Mouse (Mus musculus): ENCODE measurements around the gene Dnajb6. TPM values are rescaled to one million over a fixed set of nuclear protein-coding genes. Genes with fewer than 3 reads are reported as not detected.
"Not testable (repeated sequence)": the region's sequence is repeated elsewhere in the genome, so short reads cannot be mapped to it uniquely, and the experiment has no call there.

Dnajb6 gene
- polyA plus RNA-seq, 1 experiment from 2014 or later: 132 TPM

- Histone ChIP-seq H3K9me3 (ENCODE audit: low read length) (no peaks in the 10 kb centered on the region), H3K4me1 (ENCODE audit: insufficient read depth, low read length) (no peaks in the 10 kb centered on the region), H3K27ac (ENCODE audit: low read length) (no peak overlapping the region), H3K4me2 (replicated peaks; ENCODE audit: low read depth, low read length) (no peak overlapping the region), H3K27me3 (ENCODE audit: insufficient read depth, low read length) (no peaks in the 10 kb centered on the region), H3K4me3 (ENCODE audit: low read length) (no peak overlapping the region), H3K36me3 (ENCODE audit: insufficient read depth, low read length) (no peaks in the 10 kb centered on the region), H3K9ac (replicated peaks; ENCODE audit: low read length) (no peak overlapping the region)
- no peak for ATAC-seq (ENCODE audit: low FRiP score, low TSS enrichment)
- 51% methylated on average over 2 of the region's 2 CpGs for WGBS
Observed at GRCm38 (mm10) chr5:29725369-29725768, 10.1 kb upstream of the Dnajb6 start.

DNA sequence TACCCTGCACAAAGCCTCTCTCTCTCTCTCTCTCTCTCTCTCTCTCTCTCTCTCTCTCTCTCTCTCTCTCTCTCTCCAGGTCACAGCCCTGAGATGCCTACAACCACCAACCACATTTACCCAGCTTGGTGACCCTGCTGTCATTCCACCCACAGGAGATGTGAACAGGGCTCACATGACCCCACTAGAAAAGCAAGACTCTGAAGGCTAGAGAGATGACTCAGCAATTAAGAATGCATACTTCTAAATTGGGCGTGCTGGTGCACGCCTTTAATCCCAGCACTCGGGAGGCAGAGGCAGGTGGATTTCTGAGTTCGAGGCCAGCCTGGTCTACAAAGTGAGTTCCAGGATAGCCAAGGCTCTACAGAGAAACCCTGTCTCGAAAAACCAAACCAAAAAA, 9.4 kb upstream of the Dnajb6 start:
- H3K36me3 ChIP-seq (ENCODE audit: insufficient read depth, low read length); H3K9me3 ChIP-seq (ENCODE audit: low read length); H3K27me3 ChIP-seq (ENCODE audit: insufficient read depth, low read length); H3K4me2 ChIP-seq (replicated peaks; ENCODE audit: low read depth, low read length); H3K4me3 ChIP-seq (ENCODE audit: low read length); H3K4me1 ChIP-seq (ENCODE audit: insufficient read depth, low read length); ATAC-seq (ENCODE audit: low FRiP score, low TSS enrichment); H3K27ac ChIP-seq (ENCODE audit: low read length); H3K9ac ChIP-seq (replicated peaks; ENCODE audit: low read length): not testable (repeated sequence)
- 85% methylated on average over 5 of the region's 5 CpGs for WGBS

DNA sequence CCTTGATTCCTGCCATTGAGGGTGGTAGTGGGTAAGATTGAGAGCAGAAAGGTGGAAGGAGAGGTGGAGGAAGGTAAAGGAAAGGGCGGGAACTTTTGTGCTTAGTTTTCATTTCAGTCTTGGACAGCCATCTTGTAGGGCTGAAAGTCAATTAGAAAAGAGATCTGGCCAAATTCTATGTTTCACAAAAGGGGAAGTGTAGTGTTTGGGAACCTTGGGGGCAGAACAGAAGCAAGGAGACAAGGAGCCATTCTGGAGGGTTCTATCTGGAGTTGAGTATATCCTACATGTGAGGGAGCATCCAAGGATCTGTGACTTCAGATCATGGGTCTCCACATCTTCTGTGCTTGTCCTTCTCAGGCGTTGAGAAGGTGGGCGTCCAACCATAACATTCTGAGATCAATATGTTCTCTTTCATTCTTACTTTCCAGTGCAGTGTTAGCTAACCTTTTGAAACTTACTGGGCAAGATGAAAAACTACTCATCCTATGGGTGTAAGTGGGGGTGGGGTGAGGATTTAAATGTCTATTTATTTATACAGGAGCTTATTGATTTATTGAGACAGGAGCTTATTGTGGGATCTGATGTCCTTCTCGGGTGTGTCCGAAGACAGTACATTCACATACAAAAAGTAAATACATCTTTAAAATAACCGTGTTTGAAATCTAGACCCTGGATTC, 517 bp upstream of the Dnajb6 start:
- Histone ChIP-seq H3K4me3 (ENCODE audit: low read length) (peak overlapping the region; percentile 98), H3K27ac (ENCODE audit: low read length) (peak overlapping the region; percentile 97), H3K36me3 (ENCODE audit: insufficient read depth, low read length) (no peaks in the 10 kb centered on the region), H3K27me3 (ENCODE audit: insufficient read depth, low read length) (no peaks in the 10 kb centered on the region), H3K4me2 (replicated peaks; ENCODE audit: low read depth, low read length) (peak overlapping the region; percentile 79), H3K4me1 (ENCODE audit: insufficient read depth, low read length) (peaks cover 25% of the 10 kb centered on the region), H3K9ac (replicated peaks; ENCODE audit: low read length) (peak overlapping the region; percentile 96), H3K9me3 (ENCODE audit: low read length) (no peaks in the 10 kb centered on the region)
- WGBS: 41% methylated on average over 6 of the region's 6 CpGs
- ATAC-seq (ENCODE audit: low FRiP score, low TSS enrichment): no peak

GRCm38 (mm10) chr5:29736073-29736900, 799 bp downstream of the Dnajb6 start:
- H3K27ac ChIP-seq (ENCODE audit: low read length): peak overlapping the region; percentile 97
- H3K4me1 ChIP-seq (ENCODE audit: insufficient read depth, low read length): peaks cover 32% of the 10 kb centered on the region
- peak overlapping the region; percentile 98 for H3K4me3 ChIP-seq (ENCODE audit: low read length)
- no peaks in the 10 kb centered on the region for H3K27me3 ChIP-seq (ENCODE audit: insufficient read depth, low read length)
- H3K36me3 ChIP-seq (ENCODE audit: insufficient read depth, low read length): no peaks in the 10 kb centered on the region
- H3K9ac ChIP-seq (replicated peaks; ENCODE audit: low read length): peak overlapping the region; percentile 96
- H3K9me3 ChIP-seq (ENCODE audit: low read length): no peaks in the 10 kb centered on the region
- H3K4me2 ChIP-seq (replicated peaks; ENCODE audit: low read depth, low read length): peak overlapping the region; percentile 79
- under 1% methylated on average over 48 of the region's 48 CpGs for WGBS
- peak; percentile 74; the same call in 1 of the 2 replicates for ATAC-seq (ENCODE audit: low FRiP score, low TSS enrichment)

DNA sequence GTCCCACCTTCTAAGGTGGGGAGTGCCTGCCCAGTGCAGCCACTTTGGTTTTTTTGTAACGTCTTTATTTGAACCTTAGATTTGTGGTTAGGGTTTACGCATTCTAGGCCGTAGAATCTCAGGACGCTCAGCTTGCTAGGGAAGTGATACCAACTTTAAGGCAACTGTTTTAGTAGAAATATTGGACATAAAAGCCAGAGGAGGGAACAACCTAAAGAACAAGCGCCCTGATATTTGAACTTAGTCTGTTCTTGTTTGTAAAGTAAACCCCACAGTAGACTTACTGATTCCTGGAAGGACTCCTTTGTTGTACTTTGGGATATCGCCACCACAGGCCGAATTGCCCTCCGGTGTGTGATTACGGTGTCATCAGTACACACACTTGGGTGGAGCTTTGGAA, 1.5 kb downstream of the Dnajb6 start:
- Histone ChIP-seq H3K27ac (ENCODE audit: low read length) (no peak overlapping the region), H3K9me3 (ENCODE audit: low read length) (no peaks in the 10 kb centered on the region), H3K4me3 (ENCODE audit: low read length) (peak overlapping the region; percentile 98), H3K4me2 (replicated peaks; ENCODE audit: low read depth, low read length) (peak overlapping the region; percentile 79), H3K27me3 (ENCODE audit: insufficient read depth, low read length) (no peaks in the 10 kb centered on the region), H3K4me1 (ENCODE audit: insufficient read depth, low read length) (peaks cover 32% of the 10 kb centered on the region), H3K9ac (replicated peaks; ENCODE audit: low read length) (peak overlapping the region; percentile 96), H3K36me3 (ENCODE audit: insufficient read depth, low read length) (no peaks in the 10 kb centered on the region)
- WGBS: 47% methylated on average over 9 of the region's 9 CpGs
- ATAC-seq (ENCODE audit: low FRiP score, low TSS enrichment): no peak

DNA sequence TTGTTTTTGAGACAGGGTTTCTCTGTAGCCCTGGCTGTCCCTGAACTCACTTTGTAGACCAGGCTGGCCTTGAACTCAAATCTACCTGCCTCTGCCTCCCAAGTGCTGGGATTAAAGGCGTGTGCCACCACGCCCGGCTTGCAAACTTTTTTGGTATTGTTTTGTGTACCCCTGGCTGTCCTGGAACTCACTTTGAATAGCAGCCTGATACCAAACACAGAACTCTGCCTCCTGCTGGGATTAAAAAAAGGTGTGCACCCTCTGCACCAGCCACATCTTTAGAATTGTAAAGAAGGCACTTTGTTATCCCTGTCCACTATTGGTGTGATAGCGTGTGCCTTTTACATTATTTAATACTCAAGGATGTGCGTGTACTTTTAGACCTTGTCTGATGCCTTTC, 2.0 kb downstream of the Dnajb6 start:
- Histone ChIP-seq H3K36me3 (ENCODE audit: insufficient read depth, low read length) (peaks cover under 1% of the 10 kb centered on the region; the same call in 1 of the 2 replicates), H3K4me2 (replicated peaks; ENCODE audit: low read depth, low read length) (peak overlapping the region; percentile 79), H3K27ac (ENCODE audit: low read length) (no peak overlapping the region), H3K4me3 (ENCODE audit: low read length) (no peak overlapping the region; the same call in 1 of the 2 replicates), H3K9ac (replicated peaks; ENCODE audit: low read length) (no peak overlapping the region), H3K4me1 (ENCODE audit: insufficient read depth, low read length) (peaks cover 32% of the 10 kb centered on the region), H3K27me3 (ENCODE audit: insufficient read depth, low read length) (no peaks in the 10 kb centered on the region), H3K9me3 (ENCODE audit: low read length) (no peaks in the 10 kb centered on the region)
- ATAC-seq (ENCODE audit: low FRiP score, low TSS enrichment): no peak
- 94% methylated on average over 5 of the region's 5 CpGs for WGBS

DNA sequence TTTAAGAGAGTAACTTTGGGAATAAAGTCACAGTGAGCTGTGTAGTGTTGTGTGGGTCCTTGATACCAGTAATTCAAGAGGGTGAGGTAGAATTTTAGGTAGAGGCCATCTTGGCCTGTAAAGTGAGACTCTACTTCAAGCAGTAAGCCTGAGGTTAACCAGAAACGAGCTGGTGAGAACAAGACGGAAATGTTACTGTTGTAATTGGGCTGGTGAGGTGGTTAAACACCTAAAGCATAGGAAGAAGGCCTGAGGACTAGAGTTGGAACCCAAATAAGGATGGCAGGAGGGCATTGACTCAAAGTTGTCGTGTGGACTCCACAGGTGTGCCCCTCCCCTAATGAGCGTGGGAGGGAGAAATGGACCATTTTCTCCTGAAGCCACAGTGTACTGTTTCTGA, 2.6 kb downstream of the Dnajb6 start:
- H3K9ac ChIP-seq (replicated peaks; ENCODE audit: low read length): no peak overlapping the region
- no peaks in the 10 kb centered on the region for H3K27me3 ChIP-seq (ENCODE audit: insufficient read depth, low read length)
- no peak for ATAC-seq (ENCODE audit: low FRiP score, low TSS enrichment)
- H3K4me2 ChIP-seq (replicated peaks; ENCODE audit: low read depth, low read length): no peak overlapping the region
- no peak overlapping the region for H3K27ac ChIP-seq (ENCODE audit: low read length)
- peaks cover 2% of the 10 kb centered on the region; the same call in 1 of the 2 replicates for H3K36me3 ChIP-seq (ENCODE audit: insufficient read depth, low read length)
- peaks cover 32% of the 10 kb centered on the region for H3K4me1 ChIP-seq (ENCODE audit: insufficient read depth, low read length)
- no peaks in the 10 kb centered on the region for H3K9me3 ChIP-seq (ENCODE audit: low read length)
- 79% methylated on average over 4 of the region's 4 CpGs for WGBS
- no peak overlapping the region for H3K4me3 ChIP-seq (ENCODE audit: low read length)

DNA sequence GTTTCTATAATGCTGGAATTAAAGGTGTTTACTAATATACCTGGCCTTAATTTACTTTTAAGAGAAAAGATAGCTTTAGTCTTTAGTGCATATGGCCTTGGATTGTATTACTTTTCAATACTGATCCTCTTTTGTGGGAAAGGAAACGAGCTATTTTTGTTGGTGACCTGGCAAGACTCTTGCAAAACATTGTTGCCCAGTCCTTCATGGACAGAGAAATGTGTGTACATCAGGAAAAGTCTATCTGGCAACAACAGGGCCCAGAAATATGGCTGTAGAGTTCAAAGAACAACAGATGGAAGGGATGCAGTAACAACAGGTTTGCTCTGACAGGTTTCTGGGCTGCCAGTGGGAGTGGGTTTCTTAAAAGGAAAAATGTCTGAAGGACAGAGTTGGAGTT, 5.2 kb downstream of the Dnajb6 start:
- no peak for ATAC-seq (ENCODE audit: low FRiP score, low TSS enrichment)
- 56% methylated on average over 1 of the region's 1 CpGs for WGBS

DNA sequence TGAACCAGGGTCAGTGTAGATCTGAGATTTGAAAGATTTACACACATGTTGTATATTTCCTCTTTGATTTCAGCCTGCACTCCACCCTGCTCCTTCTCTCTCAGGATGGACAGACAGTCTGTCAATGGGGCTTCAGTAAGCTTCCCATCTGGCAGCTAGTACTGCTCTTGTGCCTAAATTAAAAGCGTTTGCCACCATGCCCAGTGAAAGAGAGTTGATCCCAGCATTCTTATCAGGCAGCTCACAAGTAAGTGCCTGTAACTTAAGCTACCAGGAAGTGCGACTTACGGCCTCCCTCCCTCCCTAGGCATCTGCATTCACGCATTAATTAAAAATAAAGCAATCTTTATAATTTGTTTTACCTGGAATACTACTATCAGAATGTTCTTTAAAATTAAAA, 5.6 kb downstream of the Dnajb6 start:
- ATAC-seq (ENCODE audit: low FRiP score, low TSS enrichment): no peak
- no peak overlapping the region for H3K4me3 ChIP-seq (ENCODE audit: low read length)

More for the DNA sequence above, 5.2 kb downstream of the Dnajb6 start:
- H3K4me3 ChIP-seq (ENCODE audit: low read length): no peak overlapping the region
- H3K4me2 ChIP-seq (replicated peaks; ENCODE audit: low read depth, low read length): no peak overlapping the region
- no peaks in the 10 kb centered on the region for H3K27me3 ChIP-seq (ENCODE audit: insufficient read depth, low read length)
- no peak overlapping the region for H3K27ac ChIP-seq (ENCODE audit: low read length)
- H3K9me3 ChIP-seq (ENCODE audit: low read length): no peaks in the 10 kb centered on the region
- H3K36me3 ChIP-seq (ENCODE audit: insufficient read depth, low read length): peaks cover 2% of the 10 kb centered on the region; the same call in 1 of the 2 replicates
- H3K4me1 ChIP-seq (ENCODE audit: insufficient read depth, low read length): peaks cover 26% of the 10 kb centered on the region
- no peak overlapping the region for H3K9ac ChIP-seq (replicated peaks; ENCODE audit: low read length)

DNA sequence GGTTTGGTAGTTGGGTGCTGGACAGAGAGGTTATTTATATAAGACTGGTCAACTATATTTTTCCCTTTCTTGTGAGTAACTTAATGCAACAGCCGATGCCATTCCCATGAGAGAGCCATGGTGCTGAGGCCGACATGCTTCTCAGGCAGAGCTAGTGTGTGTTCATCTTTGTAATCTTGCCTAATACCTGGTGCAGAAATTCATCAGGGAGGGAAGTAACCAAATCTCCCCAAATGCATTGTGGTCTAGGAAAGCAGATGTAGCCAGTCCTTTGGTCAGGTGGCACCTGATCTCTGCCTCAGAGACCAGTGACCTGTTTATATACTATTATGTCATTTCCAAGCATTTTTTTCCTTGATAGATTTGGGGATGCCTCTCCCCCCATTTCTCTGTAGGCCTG, 12.2 kb downstream of the Dnajb6 start:
- no peak overlapping the region for H3K4me3 ChIP-seq (ENCODE audit: low read length)
- no peak overlapping the region for H3K9ac ChIP-seq (replicated peaks; ENCODE audit: low read length)
- H3K36me3 ChIP-seq (ENCODE audit: insufficient read depth, low read length): peaks cover 17% of the 10 kb centered on the region
- WGBS: 98% methylated on average over 2 of the region's 2 CpGs
- ATAC-seq (ENCODE audit: low FRiP score, low TSS enrichment): no peak
- no peak overlapping the region for H3K4me2 ChIP-seq (replicated peaks; ENCODE audit: low read depth, low read length)
- no peaks in the 10 kb centered on the region for H3K9me3 ChIP-seq (ENCODE audit: low read length)
- no peaks in the 10 kb centered on the region for H3K27me3 ChIP-seq (ENCODE audit: insufficient read depth, low read length)
- H3K4me1 ChIP-seq (ENCODE audit: insufficient read depth, low read length): no peaks in the 10 kb centered on the region
- no peak overlapping the region for H3K27ac ChIP-seq (ENCODE audit: low read length)

More for the DNA sequence above, 5.6 kb downstream of the Dnajb6 start:
- Histone ChIP-seq H3K36me3 (ENCODE audit: insufficient read depth, low read length) (peaks cover 2% of the 10 kb centered on the region; the same call in 1 of the 2 replicates), H3K4me1 (ENCODE audit: insufficient read depth, low read length) (peaks cover 26% of the 10 kb centered on the region), H3K4me2 (replicated peaks; ENCODE audit: low read depth, low read length) (no peak overlapping the region), H3K9ac (replicated peaks; ENCODE audit: low read length) (no peak overlapping the region), H3K27ac (ENCODE audit: low read length) (no peak overlapping the region), H3K9me3 (ENCODE audit: low read length) (no peaks in the 10 kb centered on the region), H3K27me3 (ENCODE audit: insufficient read depth, low read length) (no peaks in the 10 kb centered on the region)
- WGBS: 64% methylated on average over 4 of the region's 4 CpGs

Data from kidney, embryonic 16.5 days (tissue).